Mouse (Mus musculus): ENCODE measurements at regions not wholly inside any gene's neighbourhood (a gene's known extent, or its start where the extent isn't known, plus 50 kb on each side); places are given as distances from the start of the nearest gene placed in this dataset.

GRCm38 (mm10) chr15:64487801-64488200 lies 329.7 kb upstream of the Gm21798 start:
- Histone ChIP-seq H3K36me3 (no peaks in the 10 kb centered on the region), H3K27me3 (replicated peaks) (no peaks in the 10 kb centered on the region), H3K4me1 (no peaks in the 10 kb centered on the region), H3K27ac (no peak overlapping the region), H3K9me3 (no peaks in the 10 kb centered on the region), H3K4me3 (no peak overlapping the region), H3K9ac (no peak overlapping the region), H3K4me2 (replicated peaks) (no peak overlapping the region)
- WGBS: 43% methylated on average over 2 of the region's 3 CpGs
- ATAC-seq (ENCODE audit: low FRiP score, low read depth): no peak

GRCm38 (mm10) chr15:64500783-64501182 lies 316.7 kb upstream of the Gm21798 start:
- Histone ChIP-seq H3K9ac (no peak overlapping the region), H3K27me3 (replicated peaks) (no peaks in the 10 kb centered on the region), H3K4me2 (replicated peaks) (no peak overlapping the region), H3K9me3 (no peaks in the 10 kb centered on the region), H3K36me3 (no peaks in the 10 kb centered on the region), H3K4me3 (no peak overlapping the region), H3K27ac (no peak overlapping the region), H3K4me1 (no peaks in the 10 kb centered on the region)
- ATAC-seq (ENCODE audit: low FRiP score, low read depth): no peak

- Histone ChIP-seq H3K4me2 (replicated peaks) (no peak overlapping the region), H3K9me3 (no peaks in the 10 kb centered on the region), H3K9ac (no peak overlapping the region), H3K27me3 (replicated peaks) (no peaks in the 10 kb centered on the region), H3K4me3 (no peak overlapping the region), H3K27ac (no peak overlapping the region), H3K36me3 (no peaks in the 10 kb centered on the region), H3K4me1 (no peaks in the 10 kb centered on the region)
- 81% methylated on average over 1 of the region's 1 CpGs for WGBS
- ATAC-seq (ENCODE audit: low FRiP score, low read depth): no peak
Observed at GRCm38 (mm10) chr15:64501479-64501878, 316.0 kb upstream of the Gm21798 start.

- no peak overlapping the region for H3K9ac ChIP-seq
- no peak overlapping the region for H3K4me2 ChIP-seq (replicated peaks)
- WGBS: 92% methylated on average over 4 of the region's 4 CpGs
Observed at GRCm38 (mm10) chr15:64504751-64505150, 312.7 kb upstream of the Gm21798 start.

GRCm38 (mm10) chr15:64510649-64511048 lies 306.8 kb upstream of the Gm21798 start:
- ATAC-seq (ENCODE audit: low FRiP score, low read depth): no peak
- Histone ChIP-seq H3K36me3 (no peaks in the 10 kb centered on the region), H3K4me2 (replicated peaks) (no peak overlapping the region), H3K27me3 (replicated peaks) (no peaks in the 10 kb centered on the region), H3K4me3 (no peak overlapping the region), H3K9me3 (no peaks in the 10 kb centered on the region), H3K4me1 (0 out of 2 replicates have a peak, but pooled peaks cover 5% of the 10 kb centered on the region), H3K27ac (no peak overlapping the region), H3K9ac (no peak overlapping the region)
- 71% methylated on average over 2 of the region's 2 CpGs for WGBS

More at GRCm38 (mm10) chr15:64504751-64505150, 312.7 kb upstream of the Gm21798 start:
- Histone ChIP-seq H3K27me3 (replicated peaks) (no peaks in the 10 kb centered on the region), H3K27ac (no peak overlapping the region), H3K9me3 (no peaks in the 10 kb centered on the region), H3K4me1 (no peaks in the 10 kb centered on the region), H3K36me3 (no peaks in the 10 kb centered on the region), H3K4me3 (no peak overlapping the region)
- no peak for ATAC-seq (ENCODE audit: low FRiP score, low read depth)

GRCm38 (mm10) chr15:64511176-64511575 lies 306.3 kb upstream of the Gm21798 start:
- Histone ChIP-seq H3K36me3 (no peaks in the 10 kb centered on the region), H3K27ac (no peak overlapping the region), H3K4me2 (replicated peaks) (no peak overlapping the region), H3K9me3 (no peaks in the 10 kb centered on the region), H3K9ac (no peak overlapping the region), H3K27me3 (replicated peaks) (no peaks in the 10 kb centered on the region), H3K4me1 (0 out of 2 replicates have a peak, but pooled peaks cover 5% of the 10 kb centered on the region), H3K4me3 (no peak overlapping the region)
- 23% methylated on average over 2 of the region's 2 CpGs for WGBS
- ATAC-seq (ENCODE audit: low FRiP score, low read depth): no peak

- H3K27ac ChIP-seq: no peak overlapping the region
- no peaks in the 10 kb centered on the region for H3K9me3 ChIP-seq
- H3K4me2 ChIP-seq (replicated peaks): no peak overlapping the region
- no peak overlapping the region for H3K4me3 ChIP-seq
- H3K27me3 ChIP-seq (replicated peaks): no peaks in the 10 kb centered on the region
- 0 out of 2 replicates have a peak, but pooled peaks cover 5% of the 10 kb centered on the region for H3K4me1 ChIP-seq
- H3K36me3 ChIP-seq: no peaks in the 10 kb centered on the region
- no peak overlapping the region for H3K9ac ChIP-seq
- no peak for ATAC-seq (ENCODE audit: low FRiP score, low read depth)
- 94% methylated on average over 3 of the region's 3 CpGs for WGBS
Observed at GRCm38 (mm10) chr15:64512615-64513014, 304.9 kb upstream of the Gm21798 start.

GRCm38 (mm10) chr15:64513501-64514097 lies 303.9 kb upstream of the Gm21798 start:
- Histone ChIP-seq H3K4me3 (no peak overlapping the region), H3K9me3 (no peaks in the 10 kb centered on the region), H3K27ac (no peak overlapping the region), H3K9ac (no peak overlapping the region), H3K36me3 (no peaks in the 10 kb centered on the region), H3K27me3 (replicated peaks) (no peaks in the 10 kb centered on the region), H3K4me1 (0 out of 2 replicates have a peak, but pooled peaks cover 5% of the 10 kb centered on the region), H3K4me2 (replicated peaks) (no peak overlapping the region)
- no peak for ATAC-seq (ENCODE audit: low FRiP score, low read depth)

GRCm38 (mm10) chr15:64515179-64515578 lies 302.3 kb upstream of the Gm21798 start:
- ATAC-seq (ENCODE audit: low FRiP score, low read depth): no peak
- Histone ChIP-seq H3K27ac (no peak overlapping the region), H3K4me1 (0 out of 2 replicates have a peak, but pooled peaks cover 5% of the 10 kb centered on the region), H3K9ac (no peak overlapping the region), H3K4me3 (no peak overlapping the region), H3K9me3 (no peaks in the 10 kb centered on the region), H3K27me3 (replicated peaks) (no peaks in the 10 kb centered on the region), H3K36me3 (no peaks in the 10 kb centered on the region), H3K4me2 (replicated peaks) (no peak overlapping the region)

GRCm38 (mm10) chr15:64519207-64519628 lies 298.3 kb upstream of the Gm21798 start:
- no peak for ATAC-seq (ENCODE audit: low FRiP score, low read depth)
- no peaks in the 10 kb centered on the region for H3K4me1 ChIP-seq
- WGBS: 57% methylated on average over 4 of the region's 4 CpGs
- H3K4me2 ChIP-seq (replicated peaks): no peak overlapping the region
- no peaks in the 10 kb centered on the region for H3K27me3 ChIP-seq (replicated peaks)
- no peak overlapping the region for H3K9ac ChIP-seq
- no peaks in the 10 kb centered on the region for H3K9me3 ChIP-seq
- no peak overlapping the region for H3K27ac ChIP-seq
- no peaks in the 10 kb centered on the region for H3K36me3 ChIP-seq
- H3K4me3 ChIP-seq: no peak overlapping the region

- Histone ChIP-seq H3K4me3 (no peak overlapping the region), H3K9me3 (no peaks in the 10 kb centered on the region), H3K27ac (no peak overlapping the region), H3K9ac (no peak overlapping the region), H3K4me2 (replicated peaks) (no peak overlapping the region), H3K27me3 (replicated peaks) (no peaks in the 10 kb centered on the region), H3K36me3 (no peaks in the 10 kb centered on the region), H3K4me1 (no peaks in the 10 kb centered on the region)
- ATAC-seq (ENCODE audit: low FRiP score, low read depth): no peak
- WGBS: 66% methylated on average over 5 of the region's 5 CpGs
Observed at GRCm38 (mm10) chr15:64520568-64520967, 296.9 kb upstream of the Gm21798 start.

- H3K9me3 ChIP-seq: no peaks in the 10 kb centered on the region
- H3K27me3 ChIP-seq (replicated peaks): no peaks in the 10 kb centered on the region
- H3K4me1 ChIP-seq: no peaks in the 10 kb centered on the region
- ATAC-seq (ENCODE audit: low FRiP score, low read depth): no peak
- H3K27ac ChIP-seq: no peak overlapping the region
- no peaks in the 10 kb centered on the region for H3K36me3 ChIP-seq
- no peak overlapping the region for H3K4me3 ChIP-seq
- no peak overlapping the region for H3K4me2 ChIP-seq (replicated peaks)
- no peak overlapping the region for H3K9ac ChIP-seq
- 79% methylated on average over 6 of the region's 6 CpGs for WGBS
Observed at GRCm38 (mm10) chr15:64532260-64533120, 285.0 kb upstream of the Gm21798 start.
